Mouse (Mus musculus): Measurements from ENCODE around the gene Ugt1a10.
"Not testable (repeated sequence)": the region's sequence is repeated elsewhere in the genome, so short reads cannot be mapped to it uniquely, and the experiment has no call there.

The Ugt1a10 gene

DNA sequence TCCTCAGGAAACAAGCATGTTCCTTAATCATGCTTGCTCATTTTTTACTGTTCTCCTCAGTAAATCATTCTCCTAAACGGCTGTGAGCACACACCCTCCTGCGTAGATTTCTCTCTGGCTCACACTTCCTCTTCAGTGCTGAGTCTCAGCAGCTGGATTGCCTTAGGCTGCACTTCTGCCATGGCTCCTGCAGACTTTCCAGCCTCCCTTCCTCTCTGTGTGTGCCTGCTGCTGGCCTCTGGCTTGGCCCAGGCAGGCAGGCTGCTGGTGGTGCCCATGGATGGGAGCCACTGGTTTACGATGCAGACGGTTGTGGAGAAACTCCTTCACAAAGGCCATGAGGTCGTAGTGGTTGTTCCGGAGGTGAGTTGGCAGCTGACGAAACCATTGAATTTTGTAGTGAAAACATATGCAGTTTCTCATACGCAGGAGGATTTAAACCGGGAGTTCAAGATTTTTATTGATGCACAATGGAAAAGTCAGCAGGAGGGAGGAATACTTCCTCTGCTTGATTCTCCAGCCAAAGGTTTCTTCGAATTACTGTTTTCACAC, 39.8 kb downstream of the Ugt1a10 start, which contains the start of gene Ugt1a7c:
Gene Ugt1a7c, plus strand, starts transcription at position 122 of the 552 bp plus-strand sequence.
- in situ Hi-C loops (cut with MboI, MseI): loop anchor here (10.0 kb wide), 1 partner anchor 110 kb away; the partner anchor contains the start of genes Dnajb3 and Ugt1a2

DNA sequence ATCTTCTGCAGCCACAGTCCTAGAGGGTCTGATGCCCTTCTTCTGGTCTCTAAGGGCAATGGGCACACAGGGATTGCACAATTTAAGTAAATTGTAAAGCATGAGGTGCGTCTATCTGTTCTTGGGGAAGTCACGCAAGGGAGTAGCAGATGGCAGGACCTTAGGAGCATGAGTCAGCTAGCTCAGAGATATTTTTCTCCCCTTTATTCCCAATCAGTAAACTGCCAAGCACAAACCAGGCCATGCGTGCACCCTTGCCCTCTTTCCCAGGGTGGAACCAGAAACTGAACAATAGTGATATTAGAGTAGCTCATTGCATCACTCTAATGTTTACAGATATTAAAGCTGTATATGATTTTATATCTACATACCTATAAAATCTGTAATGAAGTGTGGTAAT, 43.4 kb downstream of the Ugt1a10 start:
- in situ Hi-C loops (cut with MboI, MseI): loop anchor here (10.0 kb wide), 1 partner anchor 106 kb away; the partner anchor contains the start of genes Dnajb3 and Ugt1a2

- in situ Hi-C loops (cut with MboI, MseI): loop anchor here (10.0 kb wide), 1 partner anchor 105 kb away; the partner anchor contains the start of genes Dnajb3 and Ugt1a2
Observed at GRCm38 (mm10) chr1:88099691-88100090, 44.5 kb downstream of the Ugt1a10 start.

DNA sequence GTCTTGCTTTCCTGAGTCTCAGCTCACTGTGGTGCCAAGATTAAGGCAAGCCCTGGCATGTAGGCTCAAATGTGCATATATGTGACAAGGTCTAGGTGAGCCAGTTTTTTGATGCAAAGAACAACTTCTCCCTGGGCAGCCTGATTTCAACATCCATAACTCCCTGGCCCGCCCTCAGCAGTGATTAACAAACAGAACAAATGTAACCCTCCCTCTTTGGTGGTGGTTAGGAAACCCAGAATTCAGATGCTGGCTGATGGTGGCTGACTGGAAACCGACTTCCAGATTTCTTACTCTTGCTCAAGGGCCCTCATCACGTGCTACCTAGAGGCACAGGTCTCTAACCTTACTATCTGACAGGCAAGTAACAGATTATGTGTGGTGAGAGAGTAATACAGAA, 47.8 kb downstream of the Ugt1a10 start, which contains the start of gene Ugt1a6b:
Gene Ugt1a6b, plus strand, starts transcription at position 234 of the 400 bp plus-strand sequence.
- in situ Hi-C loops (cut with MboI, MseI): not testable (repeated sequence)

GRCm38 (mm10) chr1:88103697-88104468, 48.7 kb downstream of the Ugt1a10 start:
- in situ Hi-C loops (cut with MboI, MseI): not testable (repeated sequence)

DNA sequence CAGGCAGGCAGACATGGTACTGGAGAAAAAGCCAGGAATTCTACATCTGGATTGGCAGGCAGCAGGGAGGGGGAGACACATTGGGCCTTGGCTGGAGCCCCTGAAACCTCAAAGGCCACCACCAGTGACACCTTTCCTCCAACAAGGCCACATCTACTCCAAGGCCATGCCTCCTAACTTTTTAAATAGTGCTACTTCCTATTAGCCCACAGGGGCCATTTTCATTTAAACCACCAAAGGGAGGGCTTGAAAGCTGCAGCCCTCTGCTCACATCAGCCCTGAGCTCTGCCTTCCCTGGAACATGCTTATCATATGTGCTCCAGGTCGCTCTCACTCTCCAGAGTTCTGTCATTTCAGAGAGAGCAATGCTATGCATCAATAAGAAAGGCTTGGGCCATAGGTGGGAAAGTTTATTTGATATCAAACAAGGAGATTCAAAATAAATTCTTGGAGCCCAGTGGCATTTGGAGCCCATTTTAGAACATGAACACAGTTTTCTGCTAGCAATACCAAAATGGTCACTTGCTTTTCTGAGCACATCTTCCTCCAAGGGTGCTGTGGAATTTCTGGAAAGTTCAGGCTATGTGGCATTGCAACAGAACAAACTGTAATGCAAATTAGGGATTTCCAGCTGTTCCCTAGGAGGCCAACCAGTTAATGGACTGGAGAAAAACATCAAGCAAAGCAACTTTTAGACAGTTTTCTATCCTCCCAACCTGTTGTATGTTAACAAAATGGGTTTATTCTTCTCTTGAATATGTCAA, 49.7 kb downstream of the Ugt1a10 start:
- in situ Hi-C loops (cut with MboI, MseI): no loop called here

DNA sequence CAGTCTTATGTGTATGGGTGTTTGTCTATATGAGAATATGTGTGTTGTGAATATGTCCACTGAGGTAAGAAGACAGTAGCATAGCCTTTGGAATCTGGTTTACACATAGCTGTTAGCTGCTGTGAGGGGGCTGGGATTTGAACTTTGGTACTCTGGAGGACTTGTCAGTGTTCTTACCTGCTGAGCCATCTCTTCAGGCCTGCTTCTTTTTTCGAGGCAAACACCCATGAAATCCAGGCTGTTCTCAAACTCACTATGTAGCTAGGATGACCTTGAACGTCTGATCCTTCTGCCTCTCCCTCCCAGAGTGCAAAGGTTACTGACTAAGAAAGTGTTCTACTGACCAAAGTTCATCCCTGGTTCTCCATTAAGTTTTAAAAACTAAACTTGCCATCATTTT, 50.5 kb downstream of the Ugt1a10 start:
- in situ Hi-C loops (cut with MboI, MseI): no loop called here

- in situ Hi-C loops (cut with MboI, MseI): not testable (repeated sequence)
Observed at GRCm38 (mm10) chr1:88109027-88109557, 53.9 kb downstream of the Ugt1a10 start.

DNA sequence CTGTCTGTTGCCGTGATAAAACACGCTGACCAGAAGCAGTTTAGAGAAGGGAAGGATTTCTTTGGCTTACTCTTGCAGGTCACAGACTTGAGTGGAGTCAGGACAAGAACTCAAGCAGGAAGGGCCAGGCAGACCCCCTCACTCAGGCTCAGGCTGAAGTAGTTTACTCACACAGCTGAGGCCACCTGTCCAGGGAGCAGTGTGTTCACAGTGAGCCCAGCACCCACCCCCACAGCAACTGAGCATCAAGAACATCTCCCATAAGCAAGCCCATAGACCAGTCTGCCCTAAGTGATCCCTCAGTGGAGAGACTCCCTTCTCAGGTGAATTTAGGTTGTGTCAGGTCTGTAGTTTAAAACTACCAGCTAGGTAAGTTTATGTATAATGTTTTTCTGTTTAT, 54.4 kb downstream of the Ugt1a10 start:
- in situ Hi-C loops (cut with MboI, MseI): not testable (repeated sequence)

- in situ Hi-C loops (cut with MboI, MseI): not testable (repeated sequence)
Observed at GRCm38 (mm10) chr1:88112769-88113168, 57.6 kb downstream of the Ugt1a10 start.

- in situ Hi-C loops (cut with MboI, MseI): not testable (repeated sequence)
Observed at GRCm38 (mm10) chr1:88120550-88120949, 65.4 kb downstream of the Ugt1a10 start.

GRCm38 (mm10) chr1:88121521-88121920, 66.3 kb downstream of the Ugt1a10 start:
- in situ Hi-C loops (cut with MboI, MseI): not testable (repeated sequence)

GRCm38 (mm10) chr1:88125827-88126360, 70.7 kb downstream of the Ugt1a10 start:
- in situ Hi-C loops (cut with MboI, MseI): not testable (repeated sequence)

DNA sequence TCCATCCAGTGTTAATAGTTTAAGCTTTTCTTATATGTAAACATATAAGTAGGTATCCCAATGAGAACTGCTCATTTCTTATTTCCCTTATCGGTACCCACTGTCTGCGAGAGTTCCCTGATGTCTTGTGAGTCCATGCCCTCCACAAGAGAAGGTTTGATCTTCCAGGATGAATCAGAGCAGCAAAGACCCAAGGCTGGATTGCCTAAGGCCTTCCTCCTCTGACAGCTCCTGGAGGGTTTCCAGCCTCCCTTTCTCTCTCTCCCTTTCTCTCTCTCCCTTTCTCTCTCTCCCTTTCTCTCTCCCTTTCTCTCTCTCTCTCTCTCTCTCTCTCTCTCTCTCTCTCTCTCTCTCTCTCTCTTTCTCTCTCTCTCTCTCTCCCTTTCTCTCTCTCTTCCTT, 73.9 kb downstream of the Ugt1a10 start:
- in situ Hi-C loops (cut with MboI, MseI): not testable (repeated sequence)

DNA sequence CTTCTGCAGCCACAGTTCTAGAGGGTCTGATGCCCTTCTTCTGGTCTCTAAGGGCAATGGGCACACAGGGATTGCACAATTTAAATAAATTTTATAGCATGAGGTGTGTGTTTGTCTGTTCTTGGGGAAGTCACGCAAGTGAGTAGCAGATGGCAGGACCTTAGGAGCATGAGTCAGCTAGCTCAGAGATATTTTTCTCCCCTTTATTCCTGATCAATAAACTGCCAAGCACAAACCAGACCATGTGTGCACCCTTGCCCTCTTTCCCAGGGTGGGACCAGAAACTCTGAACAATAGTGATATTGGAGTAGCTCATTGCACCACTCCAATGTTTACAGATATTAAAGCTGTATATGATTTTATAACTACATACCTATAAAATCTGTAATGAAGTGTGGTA, 75.0 kb downstream of the Ugt1a10 start:
- in situ Hi-C loops (cut with MboI, MseI): not testable (repeated sequence)

DNA sequence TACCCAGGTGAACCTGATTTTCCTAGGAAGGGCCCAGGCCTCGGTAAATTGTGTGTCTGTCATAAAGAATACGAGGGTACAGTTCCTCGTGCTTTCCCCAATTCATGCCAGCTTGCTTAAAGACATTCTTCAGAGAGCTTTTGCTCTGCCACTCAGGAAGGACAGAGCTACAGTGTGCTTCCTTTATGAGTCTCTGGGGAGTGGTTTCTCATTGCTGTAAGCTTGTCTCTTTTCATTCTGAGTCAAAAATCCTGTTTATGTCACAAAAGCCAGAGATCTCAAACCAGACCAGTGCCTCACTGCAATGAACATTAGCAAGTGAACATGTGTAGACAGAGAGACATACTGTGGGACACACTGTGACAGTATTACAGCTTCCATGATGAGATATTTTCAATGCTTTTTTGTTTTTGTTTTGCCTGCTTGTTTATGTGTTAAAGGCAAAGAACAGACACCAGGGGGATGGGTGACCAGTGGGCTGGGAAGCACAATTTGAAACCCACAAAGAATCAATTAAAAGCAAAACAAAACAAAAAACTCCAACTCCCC, 78.8 kb downstream of the Ugt1a10 start:
- in situ Hi-C loops (cut with MboI, MseI): no loop called here

DNA sequence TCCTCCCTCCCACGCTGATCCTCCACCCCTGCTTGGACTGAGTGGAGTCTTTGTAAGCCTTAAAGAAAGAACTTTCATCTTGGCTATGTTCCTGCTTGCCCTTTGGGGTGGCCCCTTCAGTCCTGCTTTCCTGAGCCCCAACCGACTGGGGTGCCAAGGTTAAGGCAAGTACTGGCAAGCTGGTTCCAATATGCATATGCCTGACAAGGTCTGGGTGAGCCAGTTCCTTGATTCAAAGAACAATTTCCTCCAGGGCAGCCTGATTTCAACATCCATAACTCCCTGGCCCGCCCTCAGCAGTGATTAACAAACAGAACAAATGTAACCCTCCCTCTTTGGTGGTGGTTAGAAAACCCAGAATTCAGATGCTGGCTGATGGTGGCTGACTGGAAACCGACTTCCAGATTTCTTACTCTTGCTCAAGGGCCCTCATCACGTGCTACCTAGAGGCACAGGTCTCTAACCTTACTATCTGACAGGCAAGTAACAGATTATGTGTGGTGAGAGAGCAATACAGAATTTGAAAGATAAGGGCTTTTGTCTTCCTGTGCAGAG, 79.3 kb downstream of the Ugt1a10 start, which contains the start of gene Ugt1a6a:
Gene Ugt1a6a, plus strand, starts transcription at position 353 of the 555 bp plus-strand sequence.
- in situ Hi-C loops (cut with MboI, MseI): not testable (repeated sequence)

- in situ Hi-C loops (cut with MboI, MseI): not testable (repeated sequence)
Observed at GRCm38 (mm10) chr1:88135229-88135904, 80.2 kb downstream of the Ugt1a10 start.

DNA sequence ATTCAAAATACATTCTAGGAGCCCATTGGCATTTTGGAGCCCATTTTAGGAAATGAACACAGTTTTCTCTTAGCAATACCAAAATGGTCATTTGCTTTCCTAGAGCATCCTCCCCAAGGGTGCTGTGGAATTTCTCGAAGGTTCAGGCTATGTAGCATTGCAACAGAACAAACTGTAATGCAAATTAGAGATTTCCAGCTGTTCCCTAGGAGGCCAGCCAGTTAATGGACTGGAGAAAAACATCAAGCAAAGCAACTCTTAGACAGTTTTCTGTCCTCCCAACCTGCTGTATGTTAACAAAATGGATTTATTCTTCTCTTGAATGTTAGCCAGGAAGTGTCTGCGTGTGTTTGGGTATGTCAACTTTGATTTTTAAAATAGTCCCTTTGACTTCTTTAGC, 81.5 kb downstream of the Ugt1a10 start:
- in situ Hi-C loops (cut with MboI, MseI): no loop called here

- in situ Hi-C loops (cut with MboI, MseI): no loop called here
Observed at GRCm38 (mm10) chr1:88137264-88137663, 82.1 kb downstream of the Ugt1a10 start.
